Mouse (Mus musculus) mouse embryonic stem cell (cell line): Measurements from ENCODE around the gene Vti1a.

ENCODE experiments used
- in situ Hi-C, 2 experiments: fragments of 300-500 bp; cut with MboI; formaldehyde crosslinking; loops; 1 replicate in 1 of 2; 3 replicates in 1 of 2; pipeline ENCODE4 v1.14.3; 2019 to 2020; ENCODE audit warnings: low sequenced_read_pairs in 2 of 2, low pct_unique_long_range_greater_than_20kb in 1 of 2, mixed read lengths in 1 of 2; ENCODE audit not compliant: unreplicated experiment in 1 of 2

The Vti1a gene

GRCm38 (mm10) chr19:55588948-55589896, 273.1 kb downstream of the Vti1a start:
- in situ Hi-C loops: no loop called here

DNA sequence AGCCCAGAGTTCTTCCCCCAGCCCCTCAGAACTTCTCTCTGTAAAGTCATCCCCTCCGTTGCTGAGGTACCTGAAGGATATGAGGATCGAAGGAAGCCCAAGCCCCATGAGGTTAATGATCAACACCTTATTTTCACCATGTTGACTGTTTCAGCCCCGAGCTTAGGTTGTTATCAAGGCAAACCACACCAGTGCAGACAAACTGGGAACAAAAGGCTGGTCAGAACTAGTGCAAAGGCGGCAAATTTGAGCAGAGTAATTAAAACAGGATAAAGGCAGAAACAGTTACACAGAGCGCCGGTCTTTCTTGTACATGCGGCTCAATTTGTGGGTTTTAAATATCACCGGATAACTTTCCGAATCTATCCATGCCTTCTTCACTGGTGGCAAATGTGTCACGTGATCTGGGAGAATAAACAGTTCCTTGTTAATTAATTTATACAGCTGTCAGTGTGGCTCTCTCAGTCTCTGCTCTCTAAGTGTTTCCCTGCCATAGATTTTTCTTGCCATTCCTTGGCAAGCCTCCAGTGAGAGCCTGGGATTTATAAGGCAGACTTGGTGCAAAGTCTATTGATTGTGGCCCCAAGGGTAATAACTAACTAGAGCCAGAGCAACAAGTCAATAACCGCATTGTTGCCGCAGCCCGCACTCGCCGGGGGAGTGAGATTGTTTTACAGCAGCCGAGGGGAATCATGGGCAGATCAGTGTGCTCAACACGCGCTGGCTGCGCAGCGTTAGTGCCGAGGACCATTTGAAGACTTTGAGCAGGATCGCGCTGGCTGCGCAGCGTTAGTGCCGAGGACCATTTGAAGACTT, 277.0 kb downstream of the Vti1a start:
- in situ Hi-C loops: no loop called here

- in situ Hi-C loops: no loop called here
These were observed 277.8 kb downstream of the Vti1a start for GRCm38 (mm10) chr19:55593729-55594444.

GRCm38 (mm10) chr19:55594451-55594850, 278.4 kb downstream of the Vti1a start:
- in situ Hi-C loops: no loop called here

- in situ Hi-C loops: no loop called here
These were observed 280.0 kb downstream of the Vti1a start for GRCm38 (mm10) chr19:55595945-55596649.

- in situ Hi-C loops: no loop called here
These were observed 280.7 kb downstream of the Vti1a start for GRCm38 (mm10) chr19:55596804-55597203.

DNA sequence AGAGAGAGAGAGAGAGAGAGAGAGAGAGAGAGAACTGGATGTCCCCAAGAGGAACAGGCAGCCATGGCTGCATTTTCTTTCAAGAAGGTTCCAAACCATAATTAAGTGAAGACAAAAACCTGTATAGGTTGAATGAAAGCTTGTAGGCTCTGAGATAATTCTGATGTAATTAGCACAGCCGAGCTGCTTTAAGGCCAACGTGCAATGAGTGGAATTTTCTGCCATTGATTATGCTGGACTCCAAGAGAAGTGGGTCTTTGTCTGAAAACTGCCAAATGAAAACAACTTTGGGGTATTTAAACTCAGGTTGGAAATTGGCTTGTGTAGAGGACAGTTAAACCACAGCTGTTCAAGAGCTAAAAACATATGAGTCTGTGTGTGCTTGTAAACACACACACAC, 281.2 kb downstream of the Vti1a start:
- in situ Hi-C loops: no loop called here

DNA sequence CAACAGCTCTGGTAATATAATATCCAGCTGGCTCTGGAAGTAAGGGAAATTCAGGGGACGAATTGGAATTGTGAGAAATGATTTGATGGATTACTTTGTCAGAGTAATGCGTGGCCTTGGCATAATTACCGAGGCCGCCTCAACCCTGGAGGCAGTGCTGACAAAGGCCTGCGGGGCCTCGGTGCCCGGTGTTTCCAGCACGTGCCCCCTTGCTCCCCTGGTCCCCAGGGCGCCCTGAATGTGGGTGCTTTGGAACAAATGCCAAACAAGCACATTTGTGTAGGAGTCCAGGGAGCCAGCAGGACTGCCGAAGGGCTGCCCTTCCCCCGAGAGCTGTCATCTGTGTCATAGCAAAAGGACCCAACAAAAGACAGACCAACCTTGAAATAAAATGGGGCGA, 281.9 kb downstream of the Vti1a start:
- in situ Hi-C loops: no loop called here

DNA sequence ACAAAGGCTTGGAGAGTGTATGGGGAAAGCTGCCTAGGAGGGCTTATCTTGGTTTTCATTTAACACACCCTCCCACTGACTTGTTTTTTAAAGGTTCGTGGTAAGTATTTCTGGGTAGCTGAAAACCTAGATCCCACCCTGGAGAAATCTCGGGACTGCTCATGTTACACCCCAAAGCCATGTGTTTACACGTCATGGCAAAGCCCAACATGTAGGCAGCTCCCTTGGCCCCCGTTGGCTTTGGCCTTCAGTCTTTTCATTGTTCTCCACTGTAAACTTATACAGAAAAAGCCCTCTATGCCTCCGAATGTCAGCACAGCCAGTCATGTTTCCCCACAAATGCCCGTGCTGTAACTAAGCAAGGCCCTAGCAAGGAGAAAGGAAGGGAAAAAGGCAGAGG, 283.0 kb downstream of the Vti1a start:
- in situ Hi-C loops: no loop called here

- in situ Hi-C loops: no loop called here
These were observed 291.6 kb downstream of the Vti1a start for GRCm38 (mm10) chr19:55607725-55608124.

DNA sequence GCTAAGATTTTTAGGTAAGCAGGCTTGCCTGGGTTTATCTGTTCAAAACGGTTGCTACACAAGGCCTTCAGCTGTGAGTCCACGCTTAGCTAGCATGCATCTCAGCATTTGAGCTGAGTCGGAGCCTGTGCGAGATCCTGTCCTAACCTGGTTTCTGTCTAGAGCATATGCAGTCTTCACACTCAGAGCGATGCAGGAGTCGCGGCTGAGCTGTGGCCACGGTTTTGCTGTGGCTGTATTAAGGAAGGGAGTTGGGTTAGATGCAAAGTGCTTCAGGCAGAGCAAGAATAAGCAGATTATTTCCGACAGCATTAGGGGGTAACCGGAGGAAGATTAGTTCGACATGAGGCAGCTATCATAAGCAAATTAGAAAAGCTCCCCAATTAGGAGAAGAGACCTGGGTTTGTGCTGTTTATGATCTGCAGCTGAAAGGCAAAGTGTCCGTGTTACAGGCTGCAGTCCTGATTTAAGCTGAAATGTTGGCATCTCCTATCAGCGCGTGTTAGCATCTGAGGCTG, 292.8 kb downstream of the Vti1a start:
- in situ Hi-C loops: no loop called here

DNA sequence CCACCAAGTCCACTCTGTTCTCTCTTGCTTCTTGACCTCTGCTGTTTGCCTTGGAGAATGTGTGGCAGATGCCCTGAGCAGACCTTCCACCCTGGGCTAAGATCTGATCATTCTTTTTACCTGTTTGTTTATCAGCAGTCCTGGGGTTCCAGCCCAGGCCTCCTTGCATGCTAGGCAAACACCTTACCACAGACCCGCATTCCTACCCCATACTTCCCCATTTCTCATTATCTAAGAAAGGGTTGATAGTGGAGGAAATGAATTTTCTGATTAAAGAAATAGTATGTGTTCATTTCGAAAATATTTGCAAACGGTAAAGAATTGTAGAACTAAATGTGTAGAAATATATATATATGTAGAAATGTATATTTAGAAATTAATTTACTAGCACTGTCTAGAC, 293.7 kb downstream of the Vti1a start:
- in situ Hi-C loops: no loop called here

GRCm38 (mm10) chr19:55615743-55616142, 299.6 kb downstream of the Vti1a start:
- in situ Hi-C loops: no loop called here

DNA sequence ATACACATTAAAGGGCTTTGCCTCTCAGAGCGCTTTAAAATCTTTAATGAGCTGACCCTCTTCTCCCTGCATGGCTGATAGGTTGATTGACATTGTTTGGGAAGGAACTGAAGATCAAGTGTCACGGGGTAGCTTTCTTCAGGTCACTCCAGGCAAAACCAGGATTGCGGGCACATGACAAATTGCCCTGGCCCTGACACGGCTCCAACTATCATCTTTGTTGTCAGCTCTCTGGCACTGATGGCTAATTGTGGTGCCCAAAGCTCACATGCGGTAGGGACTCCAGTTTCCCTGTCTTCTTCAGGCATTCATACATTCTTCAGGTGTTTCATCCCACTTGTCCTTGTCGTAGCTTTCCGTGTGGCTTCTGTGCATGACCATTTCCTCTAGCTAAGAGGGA, 300.2 kb downstream of the Vti1a start:
- in situ Hi-C loops: no loop called here

DNA sequence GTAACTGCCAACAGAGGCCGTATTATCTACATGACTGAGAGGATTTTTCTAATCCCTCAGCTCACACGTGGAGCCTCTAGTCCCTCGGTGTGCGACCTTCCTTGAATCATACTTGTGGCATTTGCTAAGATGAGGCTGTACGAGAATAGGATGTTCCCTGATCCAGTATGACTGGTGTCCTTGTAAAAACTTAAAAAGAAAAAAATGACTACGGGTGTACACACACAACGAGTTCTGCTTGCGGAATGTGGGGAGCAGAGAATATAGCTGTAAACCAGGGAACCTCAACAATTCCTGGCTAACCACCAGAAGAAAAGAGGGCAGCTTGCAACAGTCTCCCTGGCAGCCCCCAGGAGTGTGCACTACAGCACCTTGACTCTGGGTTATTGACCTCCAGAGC, 300.8 kb downstream of the Vti1a start:
- in situ Hi-C loops: no loop called here

GRCm38 (mm10) chr19:55618546-55618945, 302.5 kb downstream of the Vti1a start:
- in situ Hi-C loops: no loop called here

DNA sequence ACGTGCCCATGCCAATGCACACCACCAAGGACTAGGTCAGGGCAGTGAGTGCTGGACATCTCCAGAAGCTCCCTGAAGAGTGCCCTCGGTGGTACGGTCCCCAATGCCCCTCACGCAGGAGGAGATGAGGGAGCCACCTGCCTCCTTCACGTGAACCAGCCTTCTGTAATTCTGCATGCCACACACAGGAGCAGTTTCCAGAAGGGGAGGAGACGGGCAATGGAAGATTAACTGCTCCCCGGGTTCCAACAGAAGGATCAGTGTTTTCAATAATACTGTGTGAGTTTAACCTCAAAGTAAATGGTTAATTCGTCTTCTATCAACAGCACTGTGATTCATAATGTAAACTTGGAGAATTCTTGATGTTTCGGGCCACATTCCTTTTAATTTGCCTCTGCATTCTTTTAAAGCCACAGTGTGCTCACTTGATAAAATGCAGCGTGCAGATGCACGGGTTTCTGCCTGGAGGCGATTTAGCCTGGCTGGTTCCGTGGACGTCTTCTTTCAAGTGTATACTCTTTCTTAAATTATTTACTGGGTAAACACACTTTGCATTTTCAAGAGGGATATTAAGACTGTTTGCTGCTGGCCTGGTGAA, 304.4 kb downstream of the Vti1a start:
- in situ Hi-C loops: no loop called here
